Mouse (Mus musculus): ENCODE data around the gene Dclre1b.
"Not testable (repeated sequence)": the region's sequence is repeated elsewhere in the genome, so short reads cannot be mapped to it uniquely, and the experiment has no call there.

Gene Dclre1b

GRCm38 (mm10) chr3:103809799-103810150 is 531 bp upstream of the Dclre1b start:
- no peak for DNase-seq

GRCm38 (mm10) chr3:103805671-103806070 is 3.6 kb downstream of the Dclre1b start:
- DNase-seq, result no peak

GRCm38 (mm10) chr3:103802861-103803260 is 6.4 kb downstream of the Dclre1b start:
- peak; percentile 22 to 27 for DNase-seq

- peak; percentile 79 to 91 for DNase-seq
Measured at GRCm38 (mm10) chr3:103801631-103802531, 7.4 kb downstream of the Dclre1b start.

GRCm38 (mm10) chr3:103799507-103799906 is 9.7 kb downstream of the Dclre1b start:
- no peak for DNase-seq

- no peak for DNase-seq
Measured at GRCm38 (mm10) chr3:103796389-103796788, 12.9 kb downstream of the Dclre1b start.

- DNase-seq, result no peak
Measured at GRCm38 (mm10) chr3:103792566-103792965, 16.7 kb downstream of the Dclre1b start.

GRCm38 (mm10) chr3:103792111-103792406 is 17.2 kb downstream of the Dclre1b start:
- not testable (repeated sequence) for DNase-seq

GRCm38 (mm10) chr3:103791230-103792110 is 17.8 kb downstream of the Dclre1b start, which contains the start of gene Hipk1:
Hipk1 (minus strand) TSS chr3:103791563.
- DNase-seq, result peak; percentile 96 to 97

- no peak for DNase-seq
Measured at GRCm38 (mm10) chr3:103790346-103791145, 18.7 kb downstream of the Dclre1b start.

GRCm38 (mm10) chr3:103789891-103790345 is 19.3 kb downstream of the Dclre1b start:
- DNase-seq, result peak; percentile 70 to 75

GRCm38 (mm10) chr3:103789096-103789495 is 20.1 kb downstream of the Dclre1b start:
- no peak for DNase-seq

- peak in 1 of 2 experiments; percentile 28 for DNase-seq
Measured at GRCm38 (mm10) chr3:103787225-103787624, 22.0 kb downstream of the Dclre1b start.

GRCm38 (mm10) chr3:103782844-103783609 is 26.2 kb downstream of the Dclre1b start:
- no peak for DNase-seq

- DNase-seq, result no peak
Measured at GRCm38 (mm10) chr3:103780777-103781176, 28.5 kb downstream of the Dclre1b start.

GRCm38 (mm10) chr3:103780271-103780670 is 29.0 kb downstream of the Dclre1b start:
- no peak for DNase-seq

GRCm38 (mm10) chr3:103779183-103779582 is 30.1 kb downstream of the Dclre1b start:
- DNase-seq, result no peak

GRCm38 (mm10) chr3:103778660-103779059 is 30.6 kb downstream of the Dclre1b start:
- no peak for DNase-seq

GRCm38 (mm10) chr3:103777940-103778339 is 31.3 kb downstream of the Dclre1b start:
- DNase-seq, result no peak

GRCm38 (mm10) chr3:103774009-103774408 is 35.2 kb downstream of the Dclre1b start:
- no peak for DNase-seq

- DNase-seq, result no peak
Measured at GRCm38 (mm10) chr3:103773508-103773907, 35.7 kb downstream of the Dclre1b start.

- DNase-seq, result no peak
Measured at GRCm38 (mm10) chr3:103772846-103773245, 36.4 kb downstream of the Dclre1b start.
